Mouse (Mus musculus) spleen, embryonic (tissue): ENCODE data around the gene Ap1m1.

ENCODE experiments used
- CTCF ChIA-PET: fragments of 350-600 bp; sonication (Branson Sonifier 250); formaldehyde crosslinking; loops from one replicate; lab custom pipeline; 2022; lab: Charles Lee

The Ap1m1 gene

GRCm38 (mm10) chr8:72257171-72257901, 17.5 kb downstream of the Ap1m1 start:
- CTCF ChIA-PET, result interaction anchor here (0.6 kb wide), 1 partner anchor 80 kb away, joined by 4 read pairs; no protein-coding TSS in a partner anchor

GRCm38 (mm10) chr8:72257902-72258238, 18.1 kb downstream of the Ap1m1 start:
- CTCF ChIA-PET, result interaction anchor here (0.6 kb wide), 1 partner anchor 81 kb away, joined by 4 read pairs; no protein-coding TSS in a partner anchor

GRCm38 (mm10) chr8:72259862-72260261, 20.0 kb downstream of the Ap1m1 start:
- CTCF ChIA-PET, result interaction anchor here (0.7 kb wide), 1 partner anchor 96 kb away, joined by 3 read pairs; no protein-coding TSS in a partner anchor

GRCm38 (mm10) chr8:72260585-72260984, 20.8 kb downstream of the Ap1m1 start:
- CTCF ChIA-PET, result interaction anchor here (0.8 to 1.8 kb wide), 4 partner anchors 10 to 104 kb away, joined by 3 to 5 read pairs (median 4); no protein-coding TSS in a partner anchor

GRCm38 (mm10) chr8:72261019-72261418, 21.2 kb downstream of the Ap1m1 start:
- CTCF ChIA-PET, result interaction anchor here (0.8 to 1.8 kb wide), 4 partner anchors 10 to 104 kb away, joined by 3 to 5 read pairs (median 4); no protein-coding TSS in a partner anchor

- CTCF ChIA-PET, result interaction anchor here (0.7 to 1.8 kb wide), 5 partner anchors 9 to 106 kb away, joined by 3 to 5 read pairs (median 5); no protein-coding TSS in a partner anchor
These were observed 21.6 kb downstream of the Ap1m1 start for GRCm38 (mm10) chr8:72261431-72261830.

- CTCF ChIA-PET, result interaction anchor here (0.7 to 1.8 kb wide), 3 partner anchors 25 to 107 kb away, joined by 3 to 5 read pairs (median 5); no protein-coding TSS in a partner anchor
These were observed 22.1 kb downstream of the Ap1m1 start for GRCm38 (mm10) chr8:72261872-72262271.

- CTCF ChIA-PET, result interaction anchor here (0.7 kb wide), 1 partner anchor 101 kb away, joined by 3 read pairs; no protein-coding TSS in a partner anchor
These were observed 22.9 kb downstream of the Ap1m1 start for GRCm38 (mm10) chr8:72262756-72263155.

GRCm38 (mm10) chr8:72263451-72263850, 23.6 kb downstream of the Ap1m1 start:
- CTCF ChIA-PET, result interaction anchor here (1.0 kb wide), 1 partner anchor 61 kb away, joined by 3 read pairs; no protein-coding TSS in a partner anchor

- CTCF ChIA-PET, result no interaction called here
These were observed 25.5 kb downstream of the Ap1m1 start for GRCm38 (mm10) chr8:72265342-72265741.

GRCm38 (mm10) chr8:72266671-72267070, 26.9 kb downstream of the Ap1m1 start:
- CTCF ChIA-PET, result interaction anchor here (0.8 kb wide), 1 partner anchor 52 kb away, joined by 3 read pairs; the partner anchor contains the start of gene Klf2

GRCm38 (mm10) chr8:72267106-72267505, 27.3 kb downstream of the Ap1m1 start:
- CTCF ChIA-PET, result interaction anchor here (0.8 kb wide), 1 partner anchor 52 kb away, joined by 3 read pairs; the partner anchor contains the start of gene Klf2

- CTCF ChIA-PET, result interaction anchor here (0.5 to 0.7 kb wide), 4 partner anchors 29 to 1020 kb away, joined by 3 to 7 read pairs (median 4); no protein-coding TSS in a partner anchor
These were observed 28.5 kb downstream of the Ap1m1 start for GRCm38 (mm10) chr8:72268356-72268755.

GRCm38 (mm10) chr8:72270606-72271005, 30.8 kb downstream of the Ap1m1 start:
- CTCF ChIA-PET, result interaction anchor here (0.8 kb wide), 1 partner anchor 10 kb away, joined by 5 read pairs; no protein-coding TSS in a partner anchor

GRCm38 (mm10) chr8:72271051-72271660, 31.3 kb downstream of the Ap1m1 start:
- CTCF ChIA-PET, result interaction anchor here (0.8 kb wide), 1 partner anchor 10 kb away, joined by 5 read pairs; no protein-coding TSS in a partner anchor

GRCm38 (mm10) chr8:72271691-72272090, 31.9 kb downstream of the Ap1m1 start:
- CTCF ChIA-PET, result no interaction called here

GRCm38 (mm10) chr8:72272361-72272760, 32.5 kb downstream of the Ap1m1 start:
- CTCF ChIA-PET, result interaction anchor here (0.9 kb wide), 1 partner anchor 30 kb away, joined by 4 read pairs; no protein-coding TSS in a partner anchor

GRCm38 (mm10) chr8:72273111-72273770, 33.4 kb downstream of the Ap1m1 start:
- CTCF ChIA-PET, result interaction anchor here (0.5 to 1.5 kb wide), 3 partner anchors 16 to 57 kb away, joined by 4 to 6 read pairs (median 4); no protein-coding TSS in a partner anchor

- CTCF ChIA-PET, result interaction anchor here (0.5 to 1.5 kb wide), 3 partner anchors 15 to 814 kb away, joined by 3 to 6 read pairs (median 4); no protein-coding TSS in a partner anchor
These were observed 34.0 kb downstream of the Ap1m1 start for GRCm38 (mm10) chr8:72273807-72274206.

- CTCF ChIA-PET, result interaction anchor here (0.9 kb wide), 1 partner anchor 104 kb away, joined by 21 read pairs; no protein-coding TSS in a partner anchor
These were observed 37.4 kb downstream of the Ap1m1 start for GRCm38 (mm10) chr8:72277244-72277643.

GRCm38 (mm10) chr8:72279151-72279550, 39.3 kb downstream of the Ap1m1 start:
- CTCF ChIA-PET, result interaction anchor here (0.6 kb wide), 1 partner anchor 15 kb away, joined by 3 read pairs; no protein-coding TSS in a partner anchor
